Mouse (Mus musculus) cerebellum, adult 9-10 months (tissue): ENCODE results near the gene Prss1.
"Not testable (repeated sequence)": the region's sequence is repeated elsewhere in the genome, so short reads cannot be mapped to it uniquely, and the experiment has no call there.

Source experiments
- DNase-seq: peaks from one replicate; pipeline ENCODE4 v3.0.0; 2022

Prss1 gene

GRCm38 (mm10) chr6:41458632-41459031 is at the start of gene Prss1:
Gene Prss1 (plus strand): TSS chr6:41458932.
- DNase-seq = not testable (repeated sequence)

- not testable (repeated sequence) for DNase-seq
These were observed 16.5 kb upstream of the Prss1 start for GRCm38 (mm10) chr6:41442261-41442660.

GRCm38 (mm10) chr6:41446045-41446444 is 12.7 kb upstream of the Prss1 start, which contains the start of gene Gm10334:
Gene Gm10334 (minus strand): TSS chr6:41446145.
- not testable (repeated sequence) for DNase-seq

DNA sequence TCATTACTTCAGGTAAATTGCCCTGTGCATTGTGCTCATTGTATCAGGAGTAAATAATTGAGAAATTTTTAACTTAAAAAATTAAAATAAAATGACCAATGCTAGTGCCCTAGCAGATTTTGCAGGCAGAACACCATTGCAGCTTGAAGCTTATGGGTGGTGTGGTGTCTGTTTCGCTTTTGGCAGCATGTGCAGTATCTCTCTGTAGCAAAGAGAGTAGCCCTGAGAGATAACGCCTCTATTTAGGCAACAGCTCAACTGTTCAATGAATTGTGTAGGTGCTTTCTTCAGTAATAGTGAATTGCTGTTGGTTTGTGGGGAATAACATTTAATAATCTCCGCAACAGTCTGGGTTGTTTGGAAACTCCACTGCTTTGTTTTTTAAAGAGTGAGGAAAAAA is 40.6 kb downstream of the Prss1 start:
- no peak for DNase-seq

GRCm38 (mm10) chr6:41504915-41505314 is 46.2 kb downstream of the Prss1 start:
- DNase-seq = no peak

DNA sequence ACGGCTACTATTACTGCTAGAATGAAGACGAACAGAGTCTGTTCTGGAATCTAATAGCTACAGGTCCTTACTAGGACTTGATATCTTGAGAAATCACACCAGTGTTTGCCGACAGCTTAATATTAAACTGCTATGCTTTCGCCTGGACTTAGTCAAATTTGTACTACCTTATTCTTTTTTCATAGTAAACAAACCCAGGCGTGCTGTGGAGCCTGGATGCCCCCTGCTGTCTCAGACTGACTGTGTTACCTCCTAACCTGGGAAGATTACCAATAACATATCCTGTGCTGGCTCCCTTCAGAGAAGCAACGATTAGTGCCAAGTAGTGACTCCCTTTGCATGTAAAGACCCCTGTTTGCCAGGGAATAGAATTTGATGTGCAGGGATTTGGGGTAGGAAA is 46.6 kb downstream of the Prss1 start:
- no peak for DNase-seq
